Mouse (Mus musculus): ENCODE data around the gene Pip5k1c.

Gene Pip5k1c

DNA sequence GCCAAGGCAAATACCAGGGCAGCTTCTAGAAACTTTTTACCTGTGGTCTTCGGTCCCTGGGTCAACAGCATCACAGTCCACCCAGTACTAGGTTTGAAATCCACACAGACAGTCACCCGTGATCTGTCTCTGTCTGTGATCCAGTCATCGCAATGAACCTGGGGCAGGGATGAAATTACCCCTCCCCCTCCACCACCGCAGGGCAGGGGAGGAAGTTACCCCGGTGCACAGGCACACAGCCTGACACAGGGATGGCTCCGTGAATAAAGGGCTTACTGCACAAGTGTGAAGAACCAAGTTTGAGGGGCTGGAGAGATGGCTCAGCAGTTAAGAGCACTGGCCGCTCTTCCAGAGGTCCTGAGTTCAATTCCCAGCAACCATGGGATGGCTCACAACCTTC is 11.0 kb downstream of the Pip5k1c start:
- DNase-seq = no peak

- peak; percentile 81 to 87 for DNase-seq
These were observed 12.0 kb downstream of the Pip5k1c start for GRCm38 (mm10) chr10:81304597-81305238.

GRCm38 (mm10) chr10:81305663-81306062 is 12.9 kb downstream of the Pip5k1c start:
- peak in 1 of 2 experiments; percentile 67 for DNase-seq

GRCm38 (mm10) chr10:81306173-81306668 is 13.5 kb downstream of the Pip5k1c start:
- no peak for DNase-seq

DNA sequence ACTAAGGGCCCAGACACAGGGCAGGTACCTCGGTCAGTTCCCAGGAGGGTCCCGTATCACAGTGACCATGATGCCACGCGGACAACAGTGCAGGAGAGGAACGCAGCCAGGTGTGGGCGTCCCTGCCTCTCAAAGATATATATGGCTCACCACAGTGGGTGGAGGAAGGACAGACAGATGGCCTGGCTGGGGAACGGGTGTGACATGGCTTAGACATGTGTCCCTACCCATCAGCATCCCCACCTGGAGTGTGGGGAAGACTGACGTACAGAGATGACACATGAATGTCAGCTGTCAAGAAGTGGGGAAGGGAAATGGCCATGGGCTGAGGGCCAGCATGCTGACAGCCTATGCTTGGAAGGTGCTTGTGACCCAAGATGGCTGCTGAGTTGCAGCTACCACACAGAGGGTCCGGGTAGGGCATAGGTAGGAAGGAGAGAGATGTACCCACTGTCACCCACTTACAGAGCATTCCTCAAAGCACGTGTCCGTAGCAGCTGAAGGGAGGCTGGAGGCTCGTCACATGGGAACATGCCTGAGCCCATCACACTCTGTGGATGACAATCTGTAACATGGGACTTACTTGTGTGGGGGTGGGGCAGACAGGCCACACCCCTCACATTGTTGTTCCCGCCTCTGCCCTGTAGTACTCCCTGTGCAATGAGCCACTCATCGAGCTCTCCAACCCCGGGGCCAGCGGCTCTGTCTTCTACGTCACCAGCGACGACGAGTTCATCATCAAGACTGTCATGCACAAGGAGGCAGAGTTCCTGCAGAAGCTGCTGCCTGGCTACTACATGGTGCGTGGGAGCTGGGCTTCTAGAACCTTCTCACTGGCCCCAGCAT is 14.3 kb downstream of the Pip5k1c start:
- no peak for DNase-seq

DNA sequence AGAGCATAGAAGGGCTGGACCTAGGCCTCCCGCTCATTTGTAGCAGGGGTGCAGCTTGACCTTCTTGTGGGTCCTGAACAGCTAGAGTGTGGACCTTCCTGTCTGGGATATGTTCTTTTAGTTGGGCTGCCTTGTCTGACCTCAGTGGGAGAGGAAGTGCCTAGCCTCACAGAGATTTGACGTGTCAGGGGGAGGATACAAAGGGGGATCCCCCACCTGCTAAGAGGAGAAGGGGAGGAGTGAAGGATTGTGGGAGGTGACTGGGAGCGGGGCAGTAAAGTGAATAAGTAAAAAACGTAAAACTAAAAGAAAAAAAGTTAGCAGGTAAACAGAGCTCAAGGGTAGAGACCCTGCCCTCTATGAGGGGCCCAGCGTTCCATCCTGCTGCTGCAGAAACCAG is 16.8 kb downstream of the Pip5k1c start:
- DNase-seq = no peak

GRCm38 (mm10) chr10:81313581-81313980 is 20.8 kb downstream of the Pip5k1c start:
- DNase-seq = no peak

GRCm38 (mm10) chr10:81314201-81314600 is 21.4 kb downstream of the Pip5k1c start:
- DNase-seq = no peak

DNA sequence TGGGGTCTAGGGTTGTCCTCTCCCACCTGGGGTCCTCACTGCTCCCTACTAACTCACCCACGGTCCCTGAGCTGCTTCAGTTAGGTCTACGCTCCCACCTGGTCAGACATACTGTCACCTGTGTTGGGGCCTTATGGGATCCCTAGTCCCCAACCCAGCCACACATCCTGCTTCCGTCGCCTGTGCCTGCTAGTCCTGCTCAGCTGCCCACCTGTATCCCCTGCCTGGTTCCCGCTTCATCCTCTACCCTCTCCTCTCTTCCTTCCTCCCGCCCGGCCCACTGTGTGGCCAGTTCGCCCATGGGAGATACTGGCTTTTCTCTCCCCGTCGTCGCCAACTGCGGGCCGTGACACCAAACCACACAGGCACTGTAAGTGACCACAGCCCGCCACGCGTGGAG is 22.8 kb downstream of the Pip5k1c start:
- no peak for DNase-seq

DNA sequence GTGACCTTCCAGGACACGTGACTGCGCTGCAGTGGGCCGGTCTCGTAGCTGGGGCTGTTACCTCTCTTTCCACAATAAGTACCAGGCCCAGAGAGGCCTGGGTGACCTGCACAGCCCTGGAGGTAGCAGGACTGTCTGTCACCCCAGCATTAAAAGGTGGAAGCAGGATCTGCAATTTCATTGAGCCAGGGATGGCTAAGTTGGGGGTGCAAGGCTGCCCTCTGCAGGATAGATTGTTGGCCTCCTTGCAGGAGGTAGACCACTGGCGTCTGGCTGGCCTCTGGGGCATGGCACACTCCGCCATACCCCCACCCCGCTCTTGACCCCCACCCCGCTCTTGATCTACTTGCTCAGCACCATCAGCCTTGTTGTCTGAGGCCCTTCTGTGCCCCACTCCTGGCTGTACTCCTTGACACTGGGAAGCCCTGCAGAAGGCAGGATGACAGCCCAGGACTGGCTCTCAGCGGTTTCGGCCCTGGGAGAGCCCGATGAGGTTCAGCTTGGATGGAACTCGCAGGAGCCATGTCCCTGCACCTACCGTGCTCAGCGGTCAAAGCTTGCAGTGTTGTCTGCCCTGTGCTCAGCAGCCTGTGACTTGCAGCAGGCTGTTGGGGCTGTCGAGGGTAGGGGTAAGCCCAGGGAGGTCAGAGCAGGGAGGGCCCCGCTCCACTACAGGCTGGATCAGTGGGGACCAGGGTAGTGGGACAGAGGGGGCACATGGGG is 23.7 kb downstream of the Pip5k1c start:
- DNase-seq = peak in 1 of 2 experiments; percentile 56

DNA sequence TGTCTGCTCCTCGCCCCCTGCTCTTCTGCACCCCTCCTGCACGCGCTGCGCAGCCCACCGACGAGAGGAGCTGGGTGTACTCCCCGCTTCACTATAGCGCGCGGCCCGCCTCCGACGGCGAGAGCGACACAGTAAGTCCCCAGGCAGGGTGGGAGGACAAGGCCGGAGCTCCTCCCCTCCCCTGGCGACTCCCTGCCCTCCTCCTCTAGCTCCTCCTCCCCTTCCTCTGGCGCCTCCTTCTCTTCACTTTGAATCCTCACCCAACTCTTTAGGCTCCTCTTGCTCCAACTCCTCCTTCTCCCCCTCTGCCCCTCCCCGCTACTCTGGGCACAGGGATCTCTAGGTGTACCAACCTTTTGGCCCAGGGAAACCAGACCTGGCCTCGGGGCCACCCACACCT is 24.5 kb downstream of the Pip5k1c start:
- DNase-seq = no peak

- peak; percentile 66 to 69 for DNase-seq
These were observed 26.0 kb downstream of the Pip5k1c start for GRCm38 (mm10) chr10:81318589-81319329.

DNA sequence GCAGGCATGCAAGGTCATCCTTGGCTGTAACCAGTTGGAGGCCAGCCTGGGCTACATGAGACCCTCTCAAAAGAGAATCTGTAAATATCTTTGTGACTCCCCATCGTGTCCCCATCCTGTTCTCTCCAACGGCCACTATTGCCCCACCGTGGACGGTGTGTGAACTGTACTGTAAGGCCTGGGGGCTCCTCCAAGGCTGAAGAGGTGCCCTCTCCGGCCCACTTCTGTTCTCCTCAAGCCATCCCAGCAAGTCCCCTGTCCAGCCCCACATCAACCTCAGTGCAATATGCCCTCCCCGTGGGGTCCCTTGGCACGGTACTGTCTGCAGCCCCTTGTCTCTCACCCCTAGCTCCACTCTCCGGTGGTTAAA is 26.6 kb downstream of the Pip5k1c start:
- peak; percentile 65 to 70 for DNase-seq

GRCm38 (mm10) chr10:81319741-81320549 is 27.2 kb downstream of the Pip5k1c start:
- peak in 1 of 2 experiments; percentile 59 for DNase-seq

DNA sequence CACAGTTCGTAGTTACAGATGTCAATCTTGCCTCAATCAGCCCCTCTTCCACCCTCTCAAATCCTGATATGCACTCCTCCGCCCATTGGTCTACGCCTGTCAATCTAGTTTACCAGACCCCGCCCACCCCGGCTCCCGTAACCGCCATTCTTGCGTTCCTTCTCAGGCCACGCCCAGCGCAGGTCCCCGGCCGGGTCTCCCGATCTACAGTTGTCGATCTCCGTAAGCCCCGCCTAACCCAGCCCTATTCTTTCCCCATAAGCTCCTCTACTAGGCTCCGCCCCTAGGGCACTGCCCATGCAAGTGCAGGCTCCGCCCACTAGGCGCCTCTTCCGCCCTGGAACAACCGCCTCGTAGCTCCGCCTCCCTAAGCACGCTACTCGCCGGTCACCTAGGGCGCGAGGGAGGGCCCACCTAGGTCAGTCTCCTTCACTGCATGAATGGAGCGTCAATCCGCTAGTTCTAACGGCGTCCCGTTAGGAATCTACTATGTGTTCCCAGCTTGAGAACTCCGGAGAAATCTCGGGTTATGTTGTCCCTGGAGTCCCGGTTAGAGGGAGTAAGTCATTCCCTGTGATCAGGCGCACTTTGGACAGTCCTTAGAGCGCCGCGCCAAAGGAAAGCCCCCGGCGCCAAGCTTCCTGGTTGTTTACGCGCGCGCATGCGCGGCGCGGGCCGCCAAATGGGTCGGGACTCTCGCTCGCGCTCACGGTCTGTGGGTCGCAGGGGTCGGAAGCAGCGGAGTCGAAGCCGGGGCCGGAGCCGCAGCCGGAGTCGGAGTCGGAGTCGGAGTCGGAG is 28.0 kb downstream of the Pip5k1c start, which contains the start of gene Cactin:
Gene Cactin (plus strand): TSS at position 554 of the 798 bp plus-strand sequence.
- DNase-seq = peak; percentile 100

DNA sequence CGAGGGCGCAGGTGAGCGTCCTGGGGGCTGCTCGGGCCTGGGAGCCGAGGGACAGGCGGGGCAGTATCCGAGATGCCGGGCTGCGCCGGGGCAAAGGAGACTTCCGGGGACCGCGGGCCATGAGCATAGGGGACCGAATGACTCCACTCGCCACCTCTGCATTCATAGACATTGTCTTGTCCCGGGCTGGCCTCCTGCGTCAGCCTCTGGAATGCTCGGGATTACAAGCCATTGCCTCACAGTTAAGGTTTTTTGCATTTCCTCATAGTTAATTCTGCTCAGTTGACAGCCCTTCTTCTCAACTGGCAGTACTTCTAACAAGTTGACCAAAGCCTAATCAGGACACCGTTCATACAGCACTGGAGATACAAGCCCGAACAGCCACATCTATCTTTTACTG is 28.7 kb downstream of the Pip5k1c start:
- no peak for DNase-seq

DNA sequence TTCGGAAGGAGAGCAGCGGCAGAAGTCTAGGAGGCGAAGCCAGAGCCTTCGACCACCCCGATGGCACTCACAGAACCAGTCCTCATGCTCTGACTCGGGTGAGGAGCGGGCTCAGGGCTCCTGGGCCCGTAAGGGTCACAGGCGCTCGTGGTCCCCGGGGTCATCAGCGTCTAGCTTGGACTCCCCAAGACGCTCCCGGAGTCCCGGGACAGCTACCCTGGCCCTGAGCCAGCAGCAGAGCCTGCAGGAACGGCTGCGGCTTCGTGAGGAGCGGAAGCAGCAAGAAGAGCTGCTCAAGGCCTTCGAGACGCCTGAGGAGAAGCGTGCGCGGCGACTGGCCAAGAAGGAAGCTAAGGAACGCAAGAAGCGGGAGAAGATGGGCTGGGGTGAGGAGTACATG is 29.7 kb downstream of the Pip5k1c start:
- DNase-seq = no peak

DNA sequence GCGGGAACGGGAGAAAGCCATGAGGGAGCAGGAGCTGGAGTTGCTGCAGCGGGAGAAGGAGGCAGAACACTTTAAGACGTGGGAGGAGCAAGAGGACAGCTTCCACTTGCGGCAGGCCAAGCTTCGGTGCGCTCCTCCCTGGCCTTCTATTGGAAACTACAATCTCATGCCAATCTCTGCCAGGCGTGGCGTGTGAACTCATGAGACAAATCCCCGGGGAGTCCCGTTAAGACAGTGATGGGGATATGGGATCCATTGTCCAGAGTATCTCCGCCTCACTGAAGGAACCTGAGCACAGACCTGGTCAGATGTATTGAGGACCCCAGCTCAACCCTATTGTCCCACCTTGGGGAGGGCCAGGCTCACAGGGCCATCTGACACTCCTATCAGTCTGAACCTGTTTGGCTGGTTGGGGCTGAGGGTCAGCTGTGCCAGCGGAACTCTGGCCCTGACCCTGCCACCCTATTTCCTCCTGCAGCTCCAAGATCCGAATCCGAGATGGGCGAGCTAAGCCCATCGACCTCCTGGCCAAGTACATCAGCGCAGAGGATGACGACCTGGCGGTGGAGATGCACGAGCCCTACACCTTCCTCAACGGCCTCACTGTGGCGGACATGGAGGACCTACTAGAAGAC is 30.5 kb downstream of the Pip5k1c start:
- no peak for DNase-seq

DNA sequence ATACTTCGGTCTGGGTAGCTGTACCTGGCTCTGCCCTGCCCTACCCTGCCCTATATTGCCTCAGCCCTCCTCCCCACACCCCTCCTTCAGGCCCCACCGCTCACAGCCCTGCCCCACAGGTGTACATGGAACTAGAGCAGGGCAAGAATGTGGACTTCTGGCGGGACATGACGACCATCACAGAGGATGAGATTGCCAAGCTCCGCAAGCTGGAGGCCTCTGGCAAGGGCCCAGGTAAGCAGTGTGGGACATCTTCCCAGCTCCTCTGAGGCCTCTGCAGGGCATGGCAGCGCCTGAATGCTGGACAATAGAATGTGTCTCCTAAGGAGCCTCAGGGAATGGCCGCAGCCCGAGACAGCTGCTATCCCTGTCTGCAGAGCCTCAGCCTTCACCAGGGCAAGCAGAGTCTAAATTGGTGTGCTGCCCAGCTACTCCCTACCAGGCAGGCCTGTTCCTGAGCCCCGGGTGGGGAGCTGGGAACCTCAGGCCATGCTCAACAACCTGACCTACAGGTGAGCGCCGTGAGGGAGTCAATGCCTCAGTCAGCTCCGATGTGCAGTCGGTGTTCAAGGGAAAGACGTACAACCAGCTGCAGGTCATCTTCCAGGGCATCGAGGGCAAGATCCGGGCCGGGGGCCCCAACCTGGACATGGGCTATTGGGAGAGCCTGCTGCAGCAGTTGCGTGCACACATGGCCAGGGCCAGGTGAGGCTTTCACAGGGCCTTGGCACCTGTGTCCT is 31.2 kb downstream of the Pip5k1c start:
- DNase-seq = no peak

- DNase-seq = no peak
These were observed 32.4 kb downstream of the Pip5k1c start for GRCm38 (mm10) chr10:81325176-81325575.
